Mouse (Mus musculus) adrenal gland, adult 8-10 months (tissue): ENCODE data around the gene Zfp663. TPM values are rescaled to one million over a fixed set of nuclear protein-coding genes. Genes with fewer than 3 reads are reported as not detected.

Experiments
- DNase-seq: peaks from one replicate; pipeline ENCODE4 v3.0.0; 2022
- total RNA-seq, 4 experiments: library from RNA; stranded (reverse); gene quantifications; 2 replicates each; pipeline ENCODE4 v1.2.4; 2022

Gene Zfp663
- total RNA-seq, 4 experiments from 2014 or later = not detected

DNA sequence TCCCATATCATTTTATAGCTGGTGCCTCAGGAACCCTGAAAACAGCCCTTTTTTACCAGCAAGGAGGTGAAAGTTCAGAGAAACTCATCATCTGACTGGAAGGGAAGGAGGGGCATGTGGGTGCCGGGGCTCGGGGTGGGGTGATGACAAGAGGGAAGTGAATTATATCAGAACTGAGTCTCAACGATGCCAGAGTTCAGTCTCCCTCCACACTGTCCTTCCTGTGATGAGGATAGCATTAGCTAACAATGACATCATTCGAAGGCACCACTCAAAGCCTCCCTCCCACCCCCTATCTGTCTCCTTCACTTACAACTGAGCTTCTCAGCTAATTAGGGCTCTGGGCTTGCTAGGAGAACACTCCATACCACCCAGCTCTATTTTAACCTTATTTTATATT, 49.0 kb downstream of the Zfp663 start:
- DNase-seq = no peak

DNA sequence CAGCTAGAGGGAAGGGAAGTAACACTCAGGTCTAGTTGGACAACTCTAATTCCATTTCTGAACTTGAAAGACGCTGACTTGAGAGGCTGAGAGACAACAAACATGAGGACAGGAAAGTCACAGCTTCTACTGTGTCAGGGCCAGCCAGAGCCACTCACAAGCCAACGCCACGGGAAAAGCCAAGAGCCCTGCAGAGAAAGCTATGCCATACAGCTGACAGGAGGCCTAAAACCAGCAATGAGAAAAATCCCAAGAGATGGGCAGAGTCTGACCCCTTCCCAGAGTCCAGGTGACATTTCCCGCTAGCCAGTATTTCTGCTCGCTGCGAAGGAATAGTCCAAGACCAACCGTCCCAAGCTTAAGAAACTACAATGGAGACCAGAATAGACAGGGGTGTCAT, 49.6 kb downstream of the Zfp663 start:
- DNase-seq = no peak

DNA sequence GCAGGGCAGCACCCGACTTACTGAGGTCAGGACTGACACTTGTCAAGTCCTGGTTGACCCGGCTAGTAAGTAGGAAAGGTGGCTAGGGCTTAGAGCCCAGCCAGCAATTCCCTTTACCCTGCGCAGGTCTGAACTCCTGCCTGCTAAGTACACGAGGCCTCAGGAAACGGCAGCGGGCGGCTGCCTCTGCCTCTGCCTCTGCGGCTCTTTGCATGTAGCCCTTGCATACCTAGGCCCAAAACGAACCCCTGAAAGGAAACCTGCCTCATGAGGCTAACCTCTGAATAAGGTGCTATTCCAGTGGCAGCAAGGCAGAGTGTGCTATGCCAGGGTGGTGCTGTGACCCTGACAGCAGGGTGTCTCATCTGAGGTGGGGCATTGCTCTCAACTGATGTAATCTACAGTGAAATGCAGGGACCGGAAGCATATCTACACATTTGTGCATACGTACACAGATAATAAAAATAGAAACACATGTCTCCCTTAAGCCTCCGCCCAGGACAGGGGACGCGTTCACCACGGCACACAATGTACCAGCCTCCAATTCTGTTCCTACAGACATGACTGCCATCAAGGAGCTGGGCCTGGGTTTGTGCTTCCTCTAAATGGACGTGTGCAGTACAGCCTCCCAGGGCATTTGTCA, 50.8 kb downstream of the Zfp663 start:
- no peak for DNase-seq

DNA sequence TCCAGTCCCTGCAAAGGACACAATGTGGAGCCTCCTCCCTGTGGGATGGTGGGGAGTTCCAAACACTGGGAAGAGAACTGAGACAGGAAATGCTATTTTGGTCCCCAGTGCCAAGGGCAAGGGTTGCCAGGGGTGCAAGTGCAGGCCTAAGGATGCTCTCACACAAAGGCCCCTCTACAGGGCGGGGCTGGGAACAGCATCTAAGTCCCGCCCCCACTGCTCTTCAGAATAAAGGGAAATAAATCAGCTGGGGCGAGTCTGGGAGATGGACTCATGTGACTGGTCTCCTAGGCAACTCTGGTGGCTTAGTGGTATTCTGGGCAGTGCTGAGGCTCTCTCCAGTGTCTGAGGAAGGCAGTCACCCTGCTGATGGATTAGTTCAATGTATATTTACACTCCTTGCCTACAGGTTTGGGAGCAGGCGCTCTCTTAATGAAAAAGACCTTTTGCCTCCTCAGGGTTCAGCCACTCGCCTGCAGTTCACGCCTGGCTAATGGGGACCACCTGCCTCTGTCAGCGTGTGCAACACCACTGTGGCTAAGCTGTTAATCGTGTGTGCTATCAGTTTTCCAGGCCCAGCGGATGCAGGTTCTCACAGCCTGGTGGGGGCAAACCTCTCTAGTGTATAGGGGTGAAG, 51.6 kb downstream of the Zfp663 start:
- peak; percentile 46 for DNase-seq

DNA sequence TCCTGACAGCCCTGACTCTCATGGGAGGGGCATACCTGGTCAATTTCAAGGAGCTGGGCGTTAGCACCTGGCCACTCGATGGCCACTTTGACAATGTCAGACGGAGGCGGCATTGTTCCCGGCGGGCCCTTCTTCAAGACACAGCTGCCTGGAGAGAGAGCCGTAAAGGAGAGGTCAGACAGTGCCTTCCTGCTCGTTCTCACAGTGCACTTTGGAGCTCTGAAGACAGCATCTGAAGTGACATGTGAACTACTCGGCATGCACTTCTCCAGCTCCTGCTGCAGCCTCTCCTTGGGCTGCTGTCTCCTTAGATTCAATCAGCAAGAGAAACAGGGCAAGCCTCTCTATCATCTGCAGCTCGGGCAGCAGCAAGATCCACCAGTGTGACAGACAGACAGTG, 52.3 kb downstream of the Zfp663 start:
- no peak for DNase-seq

DNA sequence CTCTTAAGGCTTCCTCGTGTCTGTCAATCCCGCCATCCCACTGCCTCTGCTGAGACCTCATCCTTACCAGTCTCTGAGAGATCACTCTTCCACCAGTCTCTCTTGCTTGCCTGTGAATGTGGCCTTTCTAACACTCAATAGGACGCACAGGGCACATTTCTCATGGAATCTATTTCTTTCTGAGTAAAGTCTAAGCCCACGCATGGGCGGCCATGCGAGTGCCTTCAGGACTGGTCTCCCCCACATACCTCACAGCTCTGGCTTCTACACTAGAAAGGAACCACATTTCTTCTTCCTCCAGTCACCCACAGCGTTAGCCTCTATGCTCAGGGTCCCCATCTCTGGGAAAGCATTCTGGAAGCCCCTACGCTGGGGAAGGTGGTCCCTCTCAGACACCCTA, 54.3 kb downstream of the Zfp663 start:
- DNase-seq = no peak

DNA sequence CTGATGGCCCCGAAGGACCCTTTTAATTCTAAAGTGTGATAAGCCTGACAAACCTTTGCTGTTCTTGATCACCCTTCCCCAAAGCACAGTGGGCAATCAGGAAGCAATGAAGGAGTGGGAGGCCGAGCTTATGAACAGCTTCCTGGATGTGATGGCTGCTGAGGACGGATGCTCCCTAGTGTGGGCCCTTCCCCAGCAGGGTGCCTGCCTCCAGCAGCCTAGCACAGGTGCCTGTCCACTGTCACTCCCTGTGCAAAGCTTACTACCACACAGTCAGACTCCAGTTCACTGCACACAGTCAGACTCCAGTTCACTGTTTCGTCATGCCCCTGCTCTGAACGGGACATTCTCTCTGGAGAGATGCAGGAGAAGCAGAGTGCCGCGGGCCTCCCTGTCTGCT, 56.1 kb downstream of the Zfp663 start:
- no peak for DNase-seq

DNA sequence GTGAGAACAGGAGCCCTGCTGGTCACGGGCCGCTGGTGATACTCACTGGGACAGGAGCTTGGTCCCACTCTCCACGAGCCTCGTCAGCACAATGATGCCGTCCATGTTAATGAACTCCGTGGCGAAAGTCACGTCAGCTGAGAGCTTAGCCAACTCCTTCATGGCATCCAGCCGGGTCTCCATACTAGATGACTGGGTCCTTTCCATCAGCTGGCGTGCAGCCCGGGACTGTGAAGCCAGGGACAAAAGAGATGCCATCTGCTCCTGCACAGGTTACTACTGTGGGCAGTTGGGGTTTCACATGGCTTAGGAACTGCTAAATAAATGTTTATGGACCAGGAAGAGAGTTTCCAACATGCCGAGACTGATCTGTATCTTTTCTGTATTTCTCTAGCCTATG, 57.0 kb downstream of the Zfp663 start:
- DNase-seq = no peak

DNA sequence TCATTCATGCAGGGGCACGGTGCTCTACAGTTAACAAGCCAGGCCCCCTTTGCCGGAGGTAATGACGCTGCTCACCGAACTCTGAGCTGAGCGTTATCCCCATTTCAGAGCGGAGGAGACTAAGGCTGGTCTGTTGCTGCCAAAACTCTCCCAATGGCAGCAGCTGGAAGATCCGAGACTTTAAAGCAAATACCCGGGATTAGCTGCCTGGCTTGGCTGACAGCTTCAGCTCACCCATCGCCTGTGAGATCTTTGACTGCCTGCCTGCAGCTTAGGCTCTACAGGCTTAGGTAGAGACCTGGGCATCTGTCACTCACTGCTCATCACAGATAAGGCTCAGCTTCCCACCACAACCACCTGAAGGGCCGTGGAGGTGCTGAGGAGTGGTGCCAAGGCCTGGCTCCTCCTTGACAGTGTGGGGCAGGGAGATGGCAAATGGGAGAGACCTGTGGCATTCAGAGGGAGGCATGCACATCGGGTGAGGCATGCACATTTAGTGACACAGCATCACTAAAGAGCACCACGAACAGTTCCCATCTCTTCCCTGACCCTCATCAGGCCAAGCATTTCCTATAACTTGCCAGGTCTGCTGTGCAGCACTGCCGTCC, 57.6 kb downstream of the Zfp663 start:
- no peak for DNase-seq

DNA sequence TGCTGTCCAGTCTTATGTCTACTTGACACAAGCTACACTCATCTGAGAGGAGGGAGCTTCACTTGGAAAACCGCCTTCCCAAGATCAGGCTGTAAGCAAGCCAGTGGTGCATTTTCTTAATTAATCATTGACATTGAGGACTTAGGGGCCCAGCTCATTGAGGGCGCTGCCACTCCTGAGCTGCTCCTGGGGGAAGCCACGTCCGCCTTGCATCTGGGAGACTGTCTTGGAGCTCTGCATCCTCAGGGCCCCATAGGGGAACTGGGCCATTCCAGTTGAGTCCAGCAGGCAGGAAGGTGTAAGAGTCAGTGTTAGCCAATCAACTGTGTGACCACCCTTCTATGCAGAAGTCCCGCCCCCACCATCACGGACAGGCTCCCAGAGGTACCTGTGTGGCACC, 60.7 kb downstream of the Zfp663 start:
- DNase-seq = no peak

DNA sequence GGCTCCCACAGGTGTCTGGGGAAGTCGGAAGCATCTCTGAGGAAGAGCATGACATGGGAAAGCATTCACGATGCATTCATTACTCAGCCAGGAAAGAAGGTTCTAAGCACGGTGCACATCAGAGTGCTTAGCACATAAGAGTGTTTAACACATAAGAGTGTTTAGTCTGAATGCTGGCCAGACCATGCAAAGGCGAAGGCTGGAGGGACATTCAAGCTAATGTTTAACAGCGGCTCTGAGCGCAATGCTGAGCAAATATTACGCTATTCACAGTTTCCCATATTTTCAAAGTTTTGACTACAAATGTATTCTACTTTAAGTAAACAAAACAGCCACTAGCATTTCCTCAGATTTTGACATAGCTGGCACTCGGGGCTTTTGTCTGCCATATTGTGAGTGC, 63.1 kb downstream of the Zfp663 start:
- no peak for DNase-seq

DNA sequence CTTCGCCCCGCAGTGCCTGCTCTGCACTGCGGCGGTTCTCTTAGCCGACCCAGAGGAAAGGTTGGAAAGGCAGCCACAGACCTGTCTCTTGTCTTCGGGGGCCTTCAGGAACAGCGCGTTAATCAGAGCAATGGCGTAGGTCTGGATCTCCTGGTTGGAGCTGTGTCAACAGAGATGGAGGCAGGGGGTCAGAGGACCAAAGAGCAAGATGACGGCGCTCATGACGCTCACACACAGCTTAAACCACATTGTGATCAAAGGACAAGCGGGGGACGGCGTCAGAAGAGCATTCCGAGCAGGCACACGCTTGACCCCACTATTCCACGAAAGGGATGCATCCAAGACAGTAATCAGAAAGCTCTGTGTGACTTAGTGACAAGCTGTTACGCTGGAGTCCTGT, 63.7 kb downstream of the Zfp663 start:
- DNase-seq = no peak

DNA sequence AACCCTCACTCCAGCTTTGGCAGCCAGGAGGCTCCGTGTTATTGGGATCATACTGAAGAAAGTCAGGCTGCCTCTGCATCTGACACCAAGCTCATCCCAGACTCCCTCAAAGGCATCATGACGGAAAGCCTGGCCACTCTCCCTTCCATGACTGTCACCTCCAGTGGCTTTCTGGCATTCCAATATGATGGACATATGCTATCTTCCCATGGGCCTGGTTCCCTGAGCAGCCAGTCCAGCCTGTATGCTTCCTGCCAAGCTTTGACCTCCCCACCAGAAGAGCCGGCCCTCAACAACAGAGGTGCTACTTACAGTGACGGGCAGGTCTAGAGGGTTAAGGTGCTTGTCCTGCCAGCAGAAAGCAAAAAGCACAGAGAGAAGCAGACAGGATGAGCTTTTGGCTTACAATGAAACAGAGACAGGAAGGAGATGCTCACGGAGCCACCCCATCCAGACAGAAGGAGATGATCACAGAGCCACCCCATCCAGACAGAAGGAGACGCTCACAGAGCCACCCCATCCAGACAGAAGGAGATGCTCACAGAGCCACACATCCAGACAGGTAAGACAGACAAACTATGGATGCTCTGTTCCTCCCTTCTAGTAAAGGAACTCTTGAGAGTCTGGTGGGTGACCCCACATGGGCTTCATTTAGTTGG, 65.0 kb downstream of the Zfp663 start:
- no peak for DNase-seq

DNA sequence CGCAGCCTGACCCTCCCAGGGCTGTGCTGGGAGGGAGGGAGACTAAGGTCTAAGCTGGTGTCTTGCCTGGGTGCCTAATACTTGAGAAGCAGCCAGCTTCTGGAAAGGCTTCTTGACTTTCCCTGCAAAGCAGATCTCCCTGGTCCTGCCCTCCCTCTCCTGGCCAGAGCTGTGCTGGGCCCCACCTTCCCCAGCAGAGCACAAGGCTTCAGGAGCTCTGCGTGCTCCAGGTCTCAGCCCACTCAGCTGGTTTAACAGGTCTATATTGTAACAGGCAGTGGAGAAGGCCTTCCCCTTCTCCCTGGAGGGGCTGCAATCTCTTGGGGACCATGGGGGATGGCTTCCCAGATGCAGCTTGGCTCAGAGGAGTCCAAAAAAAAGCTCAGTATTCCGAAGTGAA, 67.1 kb downstream of the Zfp663 start:
- no peak for DNase-seq

Other genes starting within 250 kb of the Zfp663 start
- gene Cdh22, start 133.9 kb downstream of the Zfp663 start, total RNA-seq = 1 to 10 TPM; 1.8 to 3.5 (median 2.5) TPM
- gene Slc35c2, start 80.9 kb downstream of the Zfp663 start, total RNA-seq = 10 to 100 TPM; 56.7 to 62.1 (median 58.3) TPM
- gene Elmo2, start 42.2 kb downstream of the Zfp663 start, total RNA-seq = 10 to 100 TPM; 22.8 to 36.2 (median 31.4) TPM
- 1 to 10 TPM; 5.3 to 7.5 (median 6.3) TPM for gene Zfp334, start 19.5 kb upstream of the Zfp663 start, total RNA-seq
- gene Ocstamp, start 31.7 kb upstream of the Zfp663 start, total RNA-seq = under 1 TPM; 0.14 to 0.17 (median 0.16) TPM
- 1 to 10 TPM; 1.1 to 1.5 (median 1.4) TPM for gene Slc13a3, start 104.5 kb upstream of the Zfp663 start, total RNA-seq
- gene Trp53rka, start 124.6 kb upstream of the Zfp663 start, total RNA-seq = 10 to 100 TPM; 12.5 to 17.3 (median 14.7) TPM
- 1 to 10 TPM in 1 of 4 experiments, under 1 TPM in 3; 0.58 to 2.1 (median 0.74) TPM for gene Slc2a10, start 135.1 kb upstream of the Zfp663 start, total RNA-seq
- gene Eya2, start 226.3 kb upstream of the Zfp663 start, total RNA-seq = 1 to 10 TPM; 2.1 to 5.0 (median 3.9) TPM